Mouse (Mus musculus) lung, adult 2 months (tissue): ENCODE measurements around the gene Slc6a17.

Experiments used
- CTCF ChIP-seq: fragments of 200-500 bp; IDR thresholded peaks from 2 replicates; pipeline ENCODE4 v1.5.1; 2011; ENCODE audit warnings: mild to moderate bottlenecking, low read length, control low read depth; ENCODE audit not compliant: insufficient read depth
- POLR2A ChIP-seq: fragments of 200-500 bp; IDR thresholded peaks from 2 replicates; pipeline ENCODE4 v1.6.1; 2011; ENCODE audit warnings: low read depth, mild to moderate bottlenecking, control low read depth, low read length, borderline replicate concordance; ENCODE audit errors: extremely low read depth

DNA sequence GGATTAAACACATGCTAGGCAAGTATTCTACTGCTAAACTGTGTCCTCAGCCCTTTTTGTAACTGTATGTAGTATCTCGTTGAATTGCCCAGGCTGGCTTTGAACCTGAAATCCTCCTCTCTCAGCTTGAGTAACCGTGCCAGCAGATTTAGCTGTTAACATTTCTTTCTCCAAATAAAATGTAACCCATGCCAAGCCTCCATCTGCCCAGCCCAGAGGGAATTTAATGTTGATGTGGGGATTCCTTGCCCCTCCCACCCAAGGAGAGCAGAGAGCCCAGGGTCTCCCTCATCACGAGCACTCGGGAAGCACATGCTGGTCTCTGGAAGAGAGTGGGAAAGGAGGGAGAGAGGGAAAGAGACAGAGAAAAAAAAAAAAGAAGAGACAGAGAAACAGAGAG lies 24.8 kb upstream of the Slc6a17 start:
- TF ChIP-seq CTCF (no peak), POLR2A (no peak)
